Mouse (Mus musculus) left cerebral cortex, adult 18-20 months (tissue): ENCODE data around the gene Tbcel. TPM values are rescaled to one million over a fixed set of nuclear protein-coding genes. Genes with fewer than 3 reads are reported as not detected.

Experiments
- DNase-seq, 2 experiments: peaks; one replicate each; pipeline ENCODE4 v3.0.0; 2021 to 2022; ENCODE audit warnings: low spot score in 2 of 2, mixed read lengths in 1 of 2
- microRNA-seq, 2 experiments: library from miRNA; unstranded; fragments of <30 nt; microRNA quantifications; one replicate each; pipeline ENCODE4 v1.2.0; 2021
- total RNA-seq, 2 experiments: library from RNA; stranded (reverse); gene quantifications; 2 replicates each; pipeline ENCODE4 v1.2.3; 2021

Tbcel gene
- total RNA-seq, 2 experiments from 2014 or later = 46.3 to 48.9 TPM

DNA sequence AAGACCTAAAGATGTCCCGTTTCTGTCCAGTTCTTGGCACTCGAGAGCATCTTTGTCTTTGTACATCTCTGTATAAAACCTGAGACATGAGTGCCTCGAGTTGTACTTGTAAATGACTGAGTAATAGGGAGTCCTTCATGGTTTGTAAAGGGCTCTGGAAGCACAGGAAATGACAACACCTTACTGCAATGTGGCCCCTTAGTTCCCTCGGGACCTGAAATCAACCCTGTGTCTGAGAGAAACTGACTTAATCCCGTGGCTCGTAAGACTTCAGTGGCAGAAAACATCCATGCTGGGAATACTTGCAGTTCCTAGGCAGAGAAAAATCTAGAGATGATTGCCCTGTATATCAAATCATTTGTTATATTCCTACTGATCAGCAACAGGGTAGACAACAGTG, 114.7 kb downstream of the Tbcel start:
- no peak for DNase-seq

DNA sequence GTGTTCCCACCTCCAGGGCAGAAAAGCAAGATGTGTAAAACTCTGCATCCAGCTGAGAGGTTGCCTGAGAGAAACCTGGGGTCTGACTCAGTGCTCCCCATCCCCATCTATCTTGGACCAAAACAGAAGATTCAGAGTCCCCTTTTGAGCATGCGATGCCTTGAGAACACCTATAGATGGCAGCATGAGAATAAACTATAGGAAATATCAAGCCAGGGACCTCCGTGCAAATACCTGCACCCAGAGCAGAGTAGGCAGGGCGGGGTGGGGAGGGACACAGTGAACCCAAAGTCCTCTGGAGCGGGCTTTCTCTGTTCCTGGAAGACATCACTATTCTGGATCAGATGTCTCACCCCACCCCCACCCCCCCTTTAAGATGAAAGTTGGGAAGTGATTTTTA, 119.1 kb downstream of the Tbcel start:
- DNase-seq = no peak

DNA sequence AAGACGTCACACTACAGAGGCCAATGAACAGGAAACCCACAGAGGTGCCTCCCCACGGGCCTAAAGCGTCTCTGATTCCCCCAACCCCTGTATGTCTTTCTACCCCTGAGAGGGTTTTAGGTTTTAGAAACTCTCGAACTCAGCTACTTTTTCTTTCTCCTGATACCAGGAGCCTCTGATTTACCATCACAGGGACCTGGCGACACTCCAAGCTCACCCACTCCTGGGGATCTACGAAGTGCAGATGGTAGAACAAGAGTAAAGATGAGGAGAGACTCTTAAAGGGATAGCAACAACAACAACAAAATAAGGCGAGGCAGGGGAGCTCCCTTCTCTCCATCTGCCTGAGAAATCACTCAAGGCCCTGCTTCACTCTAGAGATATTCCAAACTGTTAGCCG, 120.6 kb downstream of the Tbcel start:
- DNase-seq = no peak

DNA sequence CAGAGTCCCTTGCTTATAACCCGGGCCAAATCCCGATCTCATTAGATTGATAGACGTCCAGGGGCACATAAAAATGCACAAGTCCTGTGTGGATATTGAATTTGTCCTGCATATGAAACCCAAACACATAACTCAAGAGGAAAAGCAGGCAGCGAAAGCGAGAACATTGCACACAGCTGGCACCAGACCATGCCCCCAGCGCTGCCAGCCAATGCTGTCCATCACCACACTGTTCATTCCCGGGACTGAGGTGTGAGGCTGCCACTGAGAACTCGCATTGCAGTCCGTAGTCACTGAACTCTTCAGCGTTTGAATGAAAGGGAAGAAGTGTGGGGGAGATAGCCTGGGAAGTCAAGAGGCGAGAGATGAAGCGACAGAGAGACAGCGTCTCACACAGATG, 122.0 kb downstream of the Tbcel start:
- no peak for DNase-seq

DNA sequence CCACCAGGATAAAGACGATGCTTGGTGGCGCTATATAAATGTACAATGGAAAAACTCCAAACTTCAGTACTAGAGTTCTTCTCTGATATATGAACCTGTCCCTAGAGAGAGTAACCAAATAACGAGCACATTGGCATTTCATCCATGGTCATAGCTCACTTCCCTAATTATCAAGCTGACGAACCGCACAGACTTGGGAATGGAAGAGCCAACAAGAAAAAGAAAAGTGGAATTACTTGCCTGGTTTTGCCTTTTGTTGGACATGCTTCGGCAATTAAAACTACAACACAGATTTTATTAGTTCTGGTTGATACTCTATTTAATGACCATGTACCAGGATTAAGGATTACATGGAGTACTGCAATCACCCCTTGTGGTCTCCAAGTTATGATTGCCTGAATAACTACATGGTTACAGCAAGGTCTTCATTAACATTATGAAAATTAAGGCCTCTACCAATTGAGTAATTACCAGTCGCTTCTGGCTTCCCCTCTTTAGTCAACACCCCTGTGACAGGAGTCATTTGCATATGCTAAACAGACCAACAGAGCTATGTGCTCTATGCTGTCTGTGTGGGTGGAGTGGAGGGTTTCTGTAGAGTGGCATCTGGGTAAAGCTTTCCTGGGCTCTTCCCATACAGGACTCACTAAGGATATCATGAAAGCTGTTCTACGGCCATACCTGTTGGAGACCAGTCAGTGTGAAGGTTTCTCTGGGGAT, 124.8 kb downstream of the Tbcel start:
- no peak for DNase-seq

DNA sequence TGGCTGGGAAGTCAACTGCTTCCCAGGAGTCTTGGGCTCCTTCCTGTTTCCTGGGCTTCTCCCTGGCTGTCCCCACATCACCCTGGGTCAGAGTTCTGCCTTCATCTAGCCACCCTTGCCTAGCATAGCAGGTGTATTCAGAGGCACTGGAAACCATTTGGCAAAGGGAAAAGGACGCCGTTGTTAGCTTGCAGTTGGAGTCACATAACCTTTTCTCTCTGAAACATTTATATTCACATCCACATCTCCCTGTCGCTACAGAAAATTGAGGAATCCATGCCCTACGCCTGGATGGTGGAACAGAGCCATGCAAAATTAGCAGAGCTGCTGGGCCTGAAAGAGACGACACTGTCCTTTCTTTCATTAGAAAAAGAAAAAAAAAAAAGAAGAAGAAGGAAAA, 125.5 kb downstream of the Tbcel start:
- no peak for DNase-seq

DNA sequence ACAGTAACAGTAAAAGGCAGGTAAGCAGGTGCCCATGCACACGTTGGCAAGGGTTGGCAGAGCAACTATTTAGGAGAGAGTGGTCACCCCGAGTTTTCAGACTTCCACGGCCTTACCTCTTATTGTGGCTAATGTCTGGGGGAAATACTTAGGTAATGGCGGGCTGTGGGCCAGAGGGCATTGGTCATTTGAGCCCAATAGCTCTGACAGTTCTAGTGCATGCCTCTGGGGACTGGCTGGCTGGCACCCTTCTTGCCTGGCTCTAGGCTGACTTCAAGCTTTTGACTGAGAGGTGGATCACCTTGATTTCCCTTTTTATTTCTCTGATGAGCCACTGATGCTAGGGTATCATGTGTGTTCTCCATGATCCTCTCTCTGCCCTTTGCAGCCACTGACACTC, 129.5 kb downstream of the Tbcel start:
- DNase-seq = no peak

DNA sequence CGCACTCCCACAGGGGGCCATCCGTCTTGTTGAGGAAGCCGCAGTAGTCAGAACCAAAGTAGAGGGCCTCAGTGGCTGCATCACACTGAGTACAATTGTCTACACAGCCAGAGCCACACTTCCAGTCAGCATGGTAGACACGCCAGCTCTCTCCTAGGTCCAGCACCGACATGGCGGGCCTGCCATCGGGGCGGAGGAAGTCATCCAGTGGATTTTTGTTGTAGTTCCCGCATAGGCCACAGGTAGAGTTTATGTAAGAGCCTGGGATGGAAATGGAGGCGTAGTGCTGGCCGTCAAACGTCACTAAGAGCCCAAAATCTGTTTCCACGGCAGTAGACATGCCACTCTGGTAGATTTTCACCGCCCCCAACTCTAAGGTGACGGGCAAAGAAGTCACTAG, 130.0 kb downstream of the Tbcel start:
- DNase-seq = no peak

DNA sequence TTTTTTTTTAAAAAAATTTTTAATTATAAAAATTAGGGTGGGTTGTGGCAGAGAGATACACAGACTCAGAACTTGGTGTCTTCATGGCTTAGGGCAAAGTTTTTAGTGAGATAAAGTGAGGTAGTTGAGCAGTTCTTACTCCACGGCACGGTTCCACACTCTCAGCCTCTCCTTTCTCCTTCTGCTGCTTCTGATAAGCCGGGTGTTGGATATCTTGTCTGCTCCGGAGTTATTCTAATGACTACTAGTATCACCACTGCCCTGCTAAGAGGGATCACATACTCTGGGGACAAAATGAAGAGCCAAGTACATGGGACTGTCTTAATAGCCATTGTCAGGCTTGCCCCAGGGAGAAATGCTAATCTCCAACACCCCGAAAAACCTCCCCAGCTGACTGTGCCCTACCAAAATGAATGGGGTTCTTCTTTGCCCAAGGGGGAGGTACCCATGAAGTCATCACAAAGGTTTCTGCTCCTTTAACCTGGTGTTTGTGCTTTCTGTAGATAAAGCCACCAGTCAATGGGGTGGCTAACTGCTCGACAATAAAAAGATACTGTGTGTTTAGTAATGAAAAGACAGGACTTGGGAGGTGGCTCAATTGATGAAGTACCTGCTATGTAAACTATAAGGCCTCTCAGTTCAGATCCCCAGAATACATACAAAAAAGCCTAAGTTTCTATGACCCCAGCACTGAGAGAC, 135.8 kb downstream of the Tbcel start:
- no peak for DNase-seq

Small RNA genes within 50 kb of the gene (microRNA-seq; reads per million reads assigned to microRNA genes)
- gene Gm44311 = 0 reads per million in 2 experiments

Other genes with a start within 250 kb of the Tbcel start
- gene Sc5d, start 243.6 kb downstream of the Tbcel start, total RNA-seq = 10 to 100 TPM; 55.2 to 58.5 TPM
- under 1 TPM; 0.14 to 0.33 TPM for gene Tecta, start 107.9 kb downstream of the Tbcel start, total RNA-seq